Mouse (Mus musculus) bone marrow, adult 2 months (tissue): Measurements from ENCODE around the gene Ttc23.

Source experiments
- CTCF ChIP-seq: fragments of 200-500 bp; IDR thresholded peaks from 2 replicates; pipeline ENCODE4 v1.5.1; 2011; ENCODE audit warnings: low read length, control low read depth; ENCODE audit not compliant: control insufficient read depth, insufficient read depth
- POLR2A ChIP-seq: fragments of 200-500 bp; IDR thresholded peaks from 2 replicates; pipeline ENCODE4 v1.6.1; 2011; ENCODE audit warnings: low read depth, mild to moderate bottlenecking, control low read depth, low read length, borderline replicate concordance; ENCODE audit not compliant: control insufficient read depth

DNA sequence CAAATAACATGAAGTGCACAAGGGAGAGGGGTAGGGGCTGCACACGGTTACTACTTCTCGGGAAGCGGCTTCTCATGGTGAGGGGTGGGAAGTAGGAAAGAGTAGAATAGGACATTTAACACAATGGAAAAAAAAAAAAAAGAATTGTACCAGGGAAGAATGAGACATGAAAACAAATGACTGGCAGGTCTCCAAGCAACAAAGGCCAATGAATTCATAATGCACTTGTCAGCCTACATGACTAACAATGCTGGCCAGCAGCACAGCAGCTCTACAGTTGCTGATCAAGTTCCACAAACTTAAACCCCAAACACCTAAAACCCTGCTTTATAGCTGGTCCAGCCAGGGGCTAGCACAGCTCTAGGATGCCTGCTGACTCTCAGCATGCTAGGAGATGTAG is 8.2 kb upstream of the Ttc23 start:
- TF ChIP-seq CTCF (no peak), POLR2A (no peak)
